ENCODE assay signal across 9 mouse cellular contexts in genomic region chr10:63880462-63880903, GRCm38 (mm10). TPM values are rescaled to one million over a fixed set of nuclear protein-coding genes. Genes with fewer than 3 reads are reported as not detected.
DNase-seq lines count a peak whose midpoint lies in the region; ATAC-seq lines count a peak whose summit lies in the region.
"Had no signal": no experiment of that assay in that cellular context is flagged by ENCODE, and none has a peak within 500 bp of the region (broad histone marks: within the 10 kb centered on the region; RNA-seq: fewer than 3 reads in every experiment).

No protein-coding gene starts in this region.

- no peak overlapping the region for H3K4me2 ChIP-seq in forebrain, embryonic 13.5 days

- peak; percentile 95 for ATAC-seq in frontal cortex, adult (ENCODE audit: low TSS enrichment)
- peak; percentile 84 for ATAC-seq in forebrain, embryonic 13.5 days
- no peak for ATAC-seq in megakaryocyte, adult 5-6 weeks (ENCODE audit: poor library complexity, severe bottlenecking)

- H3K9ac ChIP-seq in forebrain, embryonic 13.5 days, result no peak overlapping the region

- WGBS in forebrain, embryonic 13.5 days, result 47% methylated on average over 5 of the region's 5 CpGs

- H3K27me3 ChIP-seq in forebrain, embryonic 13.5 days, result no peaks in the 10 kb centered on the region

- H3K4me3 ChIP-seq in forebrain, embryonic 13.5 days, result no peak overlapping the region

- H3K9me3 ChIP-seq in forebrain, embryonic 13.5 days (replicated peaks), result no peaks in the 10 kb centered on the region

- H3K4me1 ChIP-seq in forebrain, embryonic 13.5 days, result 0 out of 2 replicates have a peak, but pooled peaks cover 7% of the 10 kb centered on the region

- H3K36me3 ChIP-seq in forebrain, embryonic 13.5 days (ENCODE audit: poor library complexity, severe bottlenecking), result no peaks in the 10 kb centered on the region

- H3K27ac ChIP-seq in forebrain, embryonic 13.5 days, result no peak overlapping the region

- no peak for DNase-seq in frontal cortex, postnatal 25 days (ENCODE audit: low spot score in 2 of 2)
- DNase-seq in Muller cell, postnatal 12 days (ENCODE audit: inconsistent ontology term), result peak; percentile 54
- DNase-seq in layer of hippocampus, postnatal 14 days (ENCODE audit: low spot score in 2 of 2), result peak; percentile 14 to 50
- DNase-seq in B cell, adult 2 months, result no peak
- DNase-seq in adrenal gland, postnatal 10 days, result no peak
- DNase-seq: spleen, adult 18-20 months had no signal

RNA-seq across cellular contexts. Expression of gene Gm10118, which starts 46.8 kb away (rescaled TPM):
- 0.17 and 0.24 TPM in 2 replicates for polyA plus RNA-seq in forebrain, embryonic 13.5 days (2015; fragmentation: Nextera tagmentation; extraction: Ambion mirVana)
- total RNA-seq in layer of hippocampus, postnatal 14 days (2021), result 1 to 10 TPM in 1 of 2 experiments, under 1 TPM in 1; 0.74 to 2.0 TPM
- total RNA-seq in adrenal gland, postnatal 10 days (2021), result not detected
- total RNA-seq in megakaryocyte, adult 5-6 weeks (2015), result not detected in 2 replicates
- not detected in 2 replicates for total RNA-seq in megakaryocyte, adult 5-6 weeks (2017)

Comparison
In these comparisons a context has a peak if more than half of its experiments do, and no peak if none do; other contexts are left out.
1. DNase-seq: peak in Muller cell, postnatal 12 days (single experiment) and layer of hippocampus, postnatal 14 days (2 of 2); none in frontal cortex, postnatal 25 days (0 of 2), B cell, adult 2 months (0 of 2) and adrenal gland, postnatal 10 days (single experiment).